Mouse (Mus musculus) CH12.LX (cell line): ENCODE results near the gene Mlh1. TPM values are rescaled to one million over a fixed set of nuclear protein-coding genes. Genes with fewer than 3 reads are reported as not detected.

Experiments used
- DNase-seq: peaks from one replicate; pipeline ENCODE4 v3.0.0-alpha.2; 2013; ENCODE audit errors: extremely low read depth
- H3K27ac ChIP-seq: 2 replicates; pipeline ENCODE4 v1.5.1; 2012; ENCODE audit warnings: low read depth, mild to moderate bottlenecking, control low read depth, moderate library complexity; ENCODE audit not compliant: insufficient read depth
- H3K27me3 ChIP-seq: replicated peaks from 2 replicates; pipeline ENCODE3; 2012; ENCODE audit warnings: inconsistent platforms
- H3K36me3 ChIP-seq, 2 experiments: replicated peaks in 1 of 2; 2 replicates each; pipeline versions ENCODE3 to v1.6.1; 2012; ENCODE audit warnings: inconsistent platforms in 1 of 2, low read length in 1 of 2, mild to moderate bottlenecking in 1 of 2, mixed read lengths in 1 of 2, moderate library complexity in 1 of 2; ENCODE audit not compliant: control insufficient read depth in 1 of 2, insufficient read depth in 1 of 2
- H3K4me1 ChIP-seq, 2 experiments: 2 replicates each; pipeline ENCODE4 v1.6.1; 2012; ENCODE audit warnings: inconsistent platforms in 1 of 2, moderate library complexity in 1 of 2; ENCODE audit not compliant: insufficient read depth in 2 of 2, control insufficient read depth in 1 of 2
- H3K4me2 ChIP-seq: 2 replicates; pipeline ENCODE4 v1.6.1; 2012; ENCODE audit warnings: low read depth, mild to moderate bottlenecking, control low read depth; ENCODE audit not compliant: poor library complexity, insufficient read depth, severe bottlenecking
- H3K4me3 ChIP-seq, 3 experiments: fragments of 150-350 bp in 1 of 3; sonication (generic) in 1 of 3; replicated peaks in 1 of 3; 2 replicates each; pipeline versions ENCODE3 to v1.5.1; 2011 to 2012; ENCODE audit warnings: low read depth in 2 of 3, low read length in 2 of 3, mild to moderate bottlenecking in 2 of 3, moderate library complexity in 2 of 3, control low read depth in 1 of 3, improper control_type of control experiment in 1 of 3, inconsistent platforms in 1 of 3, mixed read lengths in 1 of 3; ENCODE audit not compliant: poor library complexity in 1 of 3
- H3K79me2 ChIP-seq: replicated peaks from 2 replicates; pipeline ENCODE4 v1.6.1; 2012; ENCODE audit warnings: mild to moderate bottlenecking, moderate library complexity; ENCODE audit not compliant: control insufficient read depth, poor library complexity, insufficient read depth, severe bottlenecking; ENCODE audit errors: extremely low read depth
- H3K9ac ChIP-seq: 2 replicates; pipeline ENCODE4 v1.6.1; 2012; ENCODE audit warnings: low read depth, mild to moderate bottlenecking, control low read depth, moderate library complexity; ENCODE audit not compliant: insufficient read depth
- H3K9me3 ChIP-seq: replicated peaks from 2 replicates; pipeline ENCODE3; 2012; ENCODE audit warnings: low read length, inconsistent platforms, mixed read lengths
- EP300 ChIP-seq: IDR thresholded peaks from 2 replicates; pipeline ENCODE4 v1.6.1; 2011; ENCODE audit warnings: low read length, improper control_type of control experiment
- ETS1 ChIP-seq: conservative IDR thresholded peaks from 2 replicates; pipeline ENCODE4 v1.6.1; 2012; ENCODE audit warnings: low read depth, mild to moderate bottlenecking, inconsistent platforms, low read length, improper control_type of control experiment, moderate library complexity
- JUND ChIP-seq: conservative IDR thresholded peaks from 2 replicates; pipeline ENCODE4 v1.6.1; 2011; ENCODE audit warnings: low read depth, low read length, improper control_type of control experiment
- KAT2A ChIP-seq: IDR thresholded peaks from 2 replicates; pipeline ENCODE4 v1.6.1; 2012; ENCODE audit warnings: low read length, improper control_type of control experiment, inconsistent platforms; ENCODE audit not compliant: insufficient replicate concordance
- PAX5 ChIP-seq: IDR thresholded peaks from 2 replicates; pipeline ENCODE4 v1.6.1; 2012; ENCODE audit warnings: low read length, inconsistent platforms, mixed read lengths
- RAD21 ChIP-seq: IDR thresholded peaks from 2 replicates; pipeline ENCODE4 v1.6.1; 2011; ENCODE audit warnings: low read depth, mild to moderate bottlenecking, low read length, improper control_type of control experiment, moderate library complexity
- SMC3 ChIP-seq: IDR thresholded peaks from 2 replicates; pipeline ENCODE4 v1.6.1; 2011; ENCODE audit warnings: low read depth, low read length, improper control_type of control experiment
- TBP ChIP-seq: conservative IDR thresholded peaks from 2 replicates; pipeline ENCODE4 v1.6.1; 2011; ENCODE audit warnings: low read depth, low read length, improper control_type of control experiment
- UBTF ChIP-seq: IDR thresholded peaks from 2 replicates; pipeline ENCODE4 v1.6.1; 2012; ENCODE audit warnings: low read depth, mild to moderate bottlenecking, inconsistent platforms, low read length, improper control_type of control experiment, moderate library complexity
- dilution Hi-C: fragments of 300-500 bp; cut with MboI; formaldehyde crosslinking; loops from 2 replicates; pipeline ENCODE4 v1.14.3; 2020; ENCODE audit warnings: low sequenced_read_pairs; ENCODE audit not compliant: extremely low pct_unique_long_range_greater_than_20kb, extremely low pct_ligation_motif_present
- in situ Hi-C: fragments of 300-500 bp; cut with MboI; formaldehyde crosslinking; loops from 3 replicates; pipeline ENCODE4 v1.14.3; 2019; ENCODE audit warnings: low sequenced_read_pairs, low pct_ligation_motif_present, low pct_unique_long_range_greater_than_20kb, mixed read lengths
- polyA plus RNA-seq: library from polyadenylated mRNA; unstranded; fragments of >175 nt; gene quantifications from 2 replicates; pipeline ENCODE4 v1.2.1, GENCODE M21; 2012; ENCODE audit warnings: low read depth; ENCODE audit not compliant: insufficient read length
- total RNA-seq, 2 experiments: library from RNA; depleted of rRNA; stranded (reverse); fragments of 300-350 nt in 1 of 2; fragments of >200 nt in 1 of 2; gene quantifications; 2 replicates each; pipeline ENCODE4 v1.2.3; 2012 to 2014

Gene Mlh1
- total and polyA plus RNA-seq, 3 experiments: 25.7 to 57.9 (median 50.2) TPM

GRCm38 (mm10) chr9:111228446-111228845, 43.1 kb downstream of the Mlh1 start:
- Histone ChIP-seq H3K4me3 (no peak overlapping the region), H3K9ac (no peak overlapping the region), H3K27me3 (no peaks in the 10 kb centered on the region), H3K27ac (no peak overlapping the region), H3K4me1 (no peaks in the 10 kb centered on the region), H3K79me2 (no peaks in the 10 kb centered on the region), H3K9me3 (no peaks in the 10 kb centered on the region), H3K4me2 (no peak overlapping the region), H3K36me3 (peaks cover 55 to 97% of the 10 kb centered on the region in 2 experiments)
- dilution Hi-C loops: no loop called here
- no peak for DNase-seq
- no peak for TF ChIP-seq ETS1
- no peak for TF ChIP-seq TBP
- in situ Hi-C loops: no loop called here

- no peak overlapping the region for H3K9ac ChIP-seq
- DNase-seq: no peak
- H3K79me2 ChIP-seq: no peaks in the 10 kb centered on the region
- TF ChIP-seq JUND (no peak), UBTF (no peak)
- H3K27ac ChIP-seq: no peak overlapping the region
- H3K4me2 ChIP-seq: no peak overlapping the region
- H3K4me3 ChIP-seq: no peak overlapping the region
- peaks cover 34 to 90% of the 10 kb centered on the region in 2 experiments for H3K36me3 ChIP-seq
- dilution Hi-C loops: no loop called here
- no peaks in the 10 kb centered on the region for H3K9me3 ChIP-seq
- H3K4me1 ChIP-seq: peaks cover 2 to 18% of the 10 kb centered on the region in 2 experiments; a peak in 3 of 4 replicates
- no peaks in the 10 kb centered on the region for H3K27me3 ChIP-seq
- in situ Hi-C loops: no loop called here
Observed at GRCm38 (mm10) chr9:111223406-111223805, 48.2 kb downstream of the Mlh1 start.

GRCm38 (mm10) chr9:111221580-111221979, 50.0 kb downstream of the Mlh1 start:
- dilution Hi-C loops: no loop called here

More at GRCm38 (mm10) chr9:111221580-111221979, 50.0 kb downstream of the Mlh1 start:
- Histone ChIP-seq H3K79me2 (no peaks in the 10 kb centered on the region), H3K4me2 (no peak overlapping the region), H3K4me3 (no peak overlapping the region), H3K36me3 (peaks cover 19 to 87% of the 10 kb centered on the region in 2 experiments), H3K27ac (no peak overlapping the region)
- in situ Hi-C loops: no loop called here
- no peak for TF ChIP-seq SMC3
- TF ChIP-seq RAD21: no peak
- no peak for TF ChIP-seq EP300
- TF ChIP-seq TBP: no peak
- TF ChIP-seq KAT2A: no peak
- TF ChIP-seq PAX5: no peak
- TF ChIP-seq, all 38 proteins: peak for 0
- Histone ChIP-seq H3K9me3 (no peaks in the 10 kb centered on the region), H3K9ac (no peak overlapping the region), H3K4me1 (peaks cover 2 to 21% of the 10 kb centered on the region in 2 experiments; a peak in 3 of 4 replicates), H3K27me3 (no peaks in the 10 kb centered on the region)
- DNase-seq: no peak
